Mouse (Mus musculus) heart, adult 2 months (tissue): ENCODE data around the gene 4930579F01Rik. TPM values are rescaled to one million over a fixed set of nuclear protein-coding genes. Genes with fewer than 3 reads are reported as not detected.

Experiments
- DNase-seq, 2 experiments: peaks; one replicate each; pipeline ENCODE4 v3.0.0; 2021
- H3K27ac ChIP-seq: fragments of 200-600 bp; 2 replicates; pipeline ENCODE4 v1.8.1; 2022
- H3K27me3 ChIP-seq: fragments of 200-500 bp; 2 replicates; pipeline ENCODE4 v1.6.1; 2012; ENCODE audit warnings: mild to moderate bottlenecking, low read length, inconsistent platforms, mixed read lengths; ENCODE audit not compliant: control insufficient read depth, insufficient read depth
- H3K36me3 ChIP-seq: fragments of 200-500 bp; 2 replicates; pipeline ENCODE4 v1.6.1; 2012; ENCODE audit warnings: low read length, inconsistent platforms; ENCODE audit not compliant: control insufficient read depth, insufficient read depth
- H3K4me1 ChIP-seq: fragments of 200-500 bp; 2 replicates; pipeline ENCODE4 v1.6.1; 2011; ENCODE audit warnings: low read length; ENCODE audit not compliant: control insufficient read depth, insufficient read depth
- H3K4me3 ChIP-seq: fragments of 200-600 bp; 2 replicates; pipeline ENCODE4 v1.8.1; 2022
- H3K79me2 ChIP-seq: fragments of 200-500 bp; replicated peaks from 2 replicates; pipeline ENCODE4 v1.6.1; 2012; ENCODE audit warnings: mild to moderate bottlenecking, inconsistent platforms, low read length, moderate library complexity, mixed read lengths; ENCODE audit not compliant: control insufficient read depth, insufficient read depth
- H3K9ac ChIP-seq: fragments of 200-500 bp; 2 replicates; pipeline ENCODE4 v1.6.1; 2012; ENCODE audit warnings: low read depth, mild to moderate bottlenecking, control low read depth, inconsistent platforms, low read length, mixed read lengths
- CTCF ChIP-seq: fragments of 200-600 bp; IDR thresholded peaks from 2 replicates; pipeline ENCODE4 v1.8.1; 2022; ENCODE audit warnings: antibody characterized with exemption, mild to moderate bottlenecking, moderate library complexity
- EP300 ChIP-seq: fragments of 200-500 bp; IDR thresholded peaks from 2 replicates; pipeline ENCODE4 v1.6.1; 2011; ENCODE audit warnings: low read depth, low read length, control low read depth; ENCODE audit not compliant: insufficient read depth
- POLR2A ChIP-seq: fragments of 200-500 bp; IDR thresholded peaks from 2 replicates; pipeline ENCODE4 v1.6.1; 2011; ENCODE audit warnings: mild to moderate bottlenecking, low read depth, low read length, control low read depth; ENCODE audit not compliant: insufficient read depth
- WGBS: fragments of 180-500 bp; shearing (Covaris S2); methylation state at CpG from one replicate; pipeline ENCODE4 v1.1.7; 2018; 5-methylcytosine and 5-hydroxymethylcytosine counted together
- intact Hi-C: fragments of 180-260 bp; cut with DNase I; formaldehyde crosslinking; loops from one replicate; pipeline ENCODE4 v1.15.1; 2025
- polyA plus RNA-seq: library from polyadenylated mRNA; depleted of rRNA; stranded (reverse); fragments of >200 nt; gene quantifications from 2 replicates; pipeline ENCODE4 v1.2.3, GENCODE M21; 2012
- total RNA-seq, 2 experiments: library from RNA; stranded (reverse); gene quantifications; 2 replicates each; pipeline ENCODE4 v1.2.3; 2021

The 4930579F01Rik gene
- total and polyA plus RNA-seq, 3 experiments, result 0.06 TPM; not detected in 2

- TF ChIP-seq CTCF (no peak), POLR2A (no peak), EP300 (no peak)
- Histone ChIP-seq H3K9ac (no peak overlapping the region), H3K79me2 (no peaks in the 10 kb centered on the region), H3K27ac (no peak overlapping the region), H3K4me3 (no peak overlapping the region), H3K4me1 (peaks cover 1% of the 10 kb centered on the region; the same call in 1 of the 2 replicates), H3K27me3 (no peaks in the 10 kb centered on the region), H3K36me3 (no peaks in the 10 kb centered on the region)
- intact Hi-C loops, result loop anchor here (10.0 kb wide), 2 partner anchors 427 to 707 kb away; no protein-coding TSS in a partner anchor
- WGBS, result 51% methylated on average over 9 of the region's 9 CpGs
- DNase-seq, result no peak
Observed at GRCm38 (mm10) chr3:138197556-138197955, 3.9 kb upstream of the 4930579F01Rik start.

- TF ChIP-seq EP300 (no peak), CTCF (no peak), POLR2A (no peak)
- Histone ChIP-seq H3K27ac (no peak overlapping the region), H3K36me3 (no peaks in the 10 kb centered on the region), H3K4me1 (peaks cover 1% of the 10 kb centered on the region; the same call in 1 of the 2 replicates), H3K9ac (no peak overlapping the region), H3K27me3 (no peaks in the 10 kb centered on the region), H3K79me2 (no peaks in the 10 kb centered on the region), H3K4me3 (no peak overlapping the region)
- DNase-seq, result no peak
- WGBS, result 83% methylated on average over 14 of the region's 14 CpGs
- intact Hi-C loops, result loop anchor here (10.0 kb wide), 2 partner anchors 428 to 708 kb away; no protein-coding TSS in a partner anchor
Observed at GRCm38 (mm10) chr3:138197093-138197492, 3.5 kb upstream of the 4930579F01Rik start.

- no peak overlapping the region for H3K9ac ChIP-seq
- 61% methylated on average over 7 of the region's 7 CpGs for WGBS
- H3K4me1 ChIP-seq, result no peaks in the 10 kb centered on the region
- H3K4me3 ChIP-seq, result no peak overlapping the region
- H3K27me3 ChIP-seq, result no peaks in the 10 kb centered on the region
- H3K36me3 ChIP-seq, result no peaks in the 10 kb centered on the region
- no peaks in the 10 kb centered on the region for H3K79me2 ChIP-seq
- DNase-seq, result no peak
- intact Hi-C loops, result loop anchor here (10.0 kb wide), 2 partner anchors 433 to 713 kb away; no protein-coding TSS in a partner anchor
- no peak overlapping the region for H3K27ac ChIP-seq
- TF ChIP-seq CTCF (no peak), EP300 (no peak), POLR2A (no peak)
Observed at GRCm38 (mm10) chr3:138192260-138192659, 1.4 kb downstream of the 4930579F01Rik start.

- intact Hi-C loops, result no loop called here
- H3K4me3 ChIP-seq, result no peak overlapping the region
- H3K79me2 ChIP-seq, result no peaks in the 10 kb centered on the region
- no peaks in the 10 kb centered on the region for H3K36me3 ChIP-seq
- no peak overlapping the region for H3K27ac ChIP-seq
- TF ChIP-seq EP300, result no peak
- no peak for TF ChIP-seq CTCF
- no peak for TF ChIP-seq POLR2A
- DNase-seq, result no peak
- H3K9ac ChIP-seq, result no peak overlapping the region
- no peaks in the 10 kb centered on the region for H3K27me3 ChIP-seq
- H3K4me1 ChIP-seq, result no peaks in the 10 kb centered on the region
- WGBS, result 91% methylated on average over 26 of the region's 26 CpGs
Observed at GRCm38 (mm10) chr3:138185995-138186930, 7.4 kb downstream of the 4930579F01Rik start.

- H3K79me2 ChIP-seq, result no peaks in the 10 kb centered on the region
- TF ChIP-seq EP300 (no peak), POLR2A (no peak), CTCF (no peak)
- 29% methylated on average over 4 of the region's 4 CpGs for WGBS
- no peak overlapping the region for H3K4me3 ChIP-seq
- H3K9ac ChIP-seq, result no peak overlapping the region
- H3K27ac ChIP-seq, result no peak overlapping the region
- intact Hi-C loops, result no loop called here
- no peaks in the 10 kb centered on the region for H3K4me1 ChIP-seq
- no peak for DNase-seq
- no peaks in the 10 kb centered on the region for H3K36me3 ChIP-seq
- no peaks in the 10 kb centered on the region for H3K27me3 ChIP-seq
Observed at GRCm38 (mm10) chr3:138185290-138185689, 8.3 kb downstream of the 4930579F01Rik start.

GRCm38 (mm10) chr3:138183371-138183770, 10.3 kb downstream of the 4930579F01Rik start:
- 87% methylated on average over 7 of the region's 7 CpGs for WGBS

More at GRCm38 (mm10) chr3:138183371-138183770, 10.3 kb downstream of the 4930579F01Rik start:
- Histone ChIP-seq H3K79me2 (no peaks in the 10 kb centered on the region), H3K4me3 (no peak overlapping the region), H3K9ac (no peak overlapping the region), H3K36me3 (no peaks in the 10 kb centered on the region), H3K4me1 (no peaks in the 10 kb centered on the region), H3K27ac (no peak overlapping the region), H3K27me3 (no peaks in the 10 kb centered on the region)
- intact Hi-C loops, result no loop called here
- TF ChIP-seq POLR2A (no peak), CTCF (no peak), EP300 (no peak)
- DNase-seq, result no peak
